Mouse (Mus musculus) CD4-positive naive resting alpha-beta T cell, adult 76 days (primary cell): ENCODE results near the gene Gm8439. TPM values are rescaled to one million over a fixed set of nuclear protein-coding genes. Genes with fewer than 3 reads are reported as not detected.

Source experiments
- total RNA-seq: library from RNA; stranded (reverse); gene quantifications from one replicate; pipeline ENCODE4 v1.2.4, GENCODE M21; 2023

Gene Gm8439
- total RNA-seq, result not detected

GRCm38 (mm10) chr4:120588445-120588844, at the start of gene Gm8439:
TSS of gene Gm8439 (plus strand) at chr4:120588745.

GRCm38 (mm10) chr4:120569486-120570437, 18.8 kb upstream of the Gm8439 start, which contains the start of gene Ctps:
TSS of gene Ctps (minus strand) at chr4:120570276.

Other genes with a start within 250 kb of the Gm8439 start
- 41.4 TPM for gene Scmh1, start 183.5 kb upstream of the Gm8439 start, total RNA-seq
- 0.41 TPM for gene Slfnl1, start 56.5 kb upstream of the Gm8439 start, total RNA-seq
- gene Ctps, start 18.5 kb upstream of the Gm8439 start, total RNA-seq, result 17.3 TPM
- 0.47 TPM for gene Cited4, start 77.8 kb downstream of the Gm8439 start, total RNA-seq
- gene Kcnq4, start 159.9 kb downstream of the Gm8439 start, total RNA-seq, result not detected
- 101 TPM for gene Nfyc, start 242.8 kb downstream of the Gm8439 start, total RNA-seq